Mouse (Mus musculus) MEL (cell line): ENCODE results near the gene Ccdc120. TPM values are rescaled to one million over a fixed set of nuclear protein-coding genes. Genes with fewer than 3 reads are reported as not detected.
A peak's percentile ranks its signal among the peaks of the same experiment; 100 is the strongest.

Source experiments
- DNase-seq: peaks from one replicate; pipeline ENCODE4 v3.0.0; 2011; ENCODE audit warnings: low read depth, low spot score
- H3K27ac ChIP-seq: 2 replicates; pipeline ENCODE4 v1.5.1; 2012; ENCODE audit warnings: low read depth, mild to moderate bottlenecking, control low read depth, low read length, moderate library complexity; ENCODE audit not compliant: control insufficient read depth
- H3K27me3 ChIP-seq, 2 experiments: fragments of 150-350 bp in 1 of 2; sonication (generic) in 1 of 2; 2 replicates each; pipeline ENCODE4 v1.6.1; 2012; ENCODE audit warnings: low read length in 2 of 2, mild to moderate bottlenecking in 2 of 2, improper control_type of control experiment in 1 of 2, moderate library complexity in 1 of 2; ENCODE audit not compliant: insufficient read depth in 2 of 2, control insufficient read depth in 1 of 2
- H3K36me3 ChIP-seq, 2 experiments: 2 replicates each; pipeline ENCODE4 v1.6.1; 2012 to 2014; ENCODE audit warnings: low read length in 2 of 2, improper control_type of control experiment in 1 of 2, inconsistent platforms in 1 of 2, mild to moderate bottlenecking in 1 of 2; ENCODE audit not compliant: insufficient read depth in 2 of 2, control insufficient read depth in 1 of 2
- H3K4me1 ChIP-seq, 2 experiments: fragments of 150-350 bp in 1 of 2; sonication (generic) in 1 of 2; 2 replicates each; pipeline ENCODE4 v1.6.1; 2012; ENCODE audit warnings: low read length in 2 of 2, improper control_type of control experiment in 1 of 2, mild to moderate bottlenecking in 1 of 2; ENCODE audit not compliant: insufficient read depth in 2 of 2, control insufficient read depth in 1 of 2
- H3K4me3 ChIP-seq, 2 experiments: fragments of 150-350 bp in 1 of 2; sonication (generic) in 1 of 2; 2 replicates each; pipeline ENCODE4 v1.5.1; 2012; ENCODE audit warnings: low read depth in 2 of 2, low read length in 2 of 2, mild to moderate bottlenecking in 2 of 2, moderate library complexity in 2 of 2, control low read depth in 1 of 2, improper control_type of control experiment in 1 of 2; ENCODE audit not compliant: control insufficient read depth in 1 of 2, insufficient read depth in 1 of 2
- H3K79me2 ChIP-seq: 2 replicates; pipeline ENCODE4 v1.6.1; 2012; ENCODE audit warnings: mild to moderate bottlenecking, low read length, moderate library complexity; ENCODE audit not compliant: control insufficient read depth, poor library complexity, insufficient read depth
- H3K9ac ChIP-seq: 2 replicates; pipeline ENCODE4 v1.6.1; 2012; ENCODE audit warnings: low read depth, mild to moderate bottlenecking, control low read depth, low read length, moderate library complexity; ENCODE audit not compliant: control insufficient read depth, poor library complexity, severe bottlenecking
- H3K9me3 ChIP-seq: fragments of 150-350 bp; sonication (generic); replicated peaks from 2 replicates; pipeline ENCODE4 v1.6.1; 2012; ENCODE audit warnings: mild to moderate bottlenecking, low read length, improper control_type of control experiment, moderate library complexity; ENCODE audit not compliant: insufficient read depth
- BHLHE40 ChIP-seq: IDR thresholded peaks from 2 replicates; pipeline ENCODE4 v1.6.1; 2012; ENCODE audit warnings: low read depth, mild to moderate bottlenecking, inconsistent platforms, low read length, improper control_type of control experiment, borderline replicate concordance
- E2F4 ChIP-seq: IDR thresholded peaks from 2 replicates; pipeline ENCODE4 v1.6.1; 2011; ENCODE audit warnings: low read depth, low read length, improper control_type of control experiment, borderline replicate concordance
- ELF1 ChIP-seq: IDR thresholded peaks from 2 replicates; pipeline ENCODE4 v1.6.1; 2014; ENCODE audit warnings: low read depth, mild to moderate bottlenecking, inconsistent platforms, low read length, improper control_type of control experiment, moderate library complexity
- EP300 ChIP-seq, 2 experiments: IDR thresholded peaks; 2 replicates each; pipeline ENCODE4 v1.6.1; 2011; ENCODE audit warnings: improper control_type of control experiment in 2 of 2, low read length in 2 of 2, low read depth in 1 of 2, mild to moderate bottlenecking in 1 of 2
- GABPA ChIP-seq: IDR thresholded peaks from 2 replicates; pipeline ENCODE4 v1.6.1; 2012; ENCODE audit warnings: low read depth, mild to moderate bottlenecking, inconsistent platforms, low read length, improper control_type of control experiment, moderate library complexity
- GATA1 ChIP-seq: IDR thresholded peaks from 2 replicates; pipeline ENCODE4 v1.6.1; 2011; ENCODE audit warnings: low read depth, low read length, improper control_type of control experiment
- HCFC1 ChIP-seq: IDR thresholded peaks from 2 replicates; pipeline ENCODE4 v1.6.1; 2012; ENCODE audit warnings: low read depth, mild to moderate bottlenecking, inconsistent platforms, low read length, improper control_type of control experiment, moderate library complexity
- JUND ChIP-seq: IDR thresholded peaks from 2 replicates; pipeline ENCODE4 v1.6.1; 2011; ENCODE audit warnings: low read depth, mild to moderate bottlenecking, improper control_type of control experiment, low read length
- KAT2A ChIP-seq: conservative IDR thresholded peaks from 2 replicates; pipeline ENCODE4 v1.6.1; 2012; ENCODE audit warnings: low read depth, low read length, improper control_type of control experiment, inconsistent platforms
- MAFK ChIP-seq: IDR thresholded peaks from 2 replicates; pipeline ENCODE4 v1.6.1; 2011; ENCODE audit warnings: low read depth, mild to moderate bottlenecking, low read length, improper control_type of control experiment, borderline replicate concordance
- MEF2A ChIP-seq: IDR thresholded peaks from 2 replicates; pipeline ENCODE4 v1.6.1; 2014; ENCODE audit warnings: low read depth, mild to moderate bottlenecking, inconsistent platforms, low read length, improper control_type of control experiment; ENCODE audit not compliant: poor library complexity, insufficient replicate concordance, severe bottlenecking; ENCODE audit errors: extremely low read depth
- MYB ChIP-seq: IDR thresholded peaks from 2 replicates; pipeline ENCODE4 v1.6.1; 2011; ENCODE audit warnings: mild to moderate bottlenecking, low read depth, low read length, improper control_type of control experiment
- MYC ChIP-seq: IDR thresholded peaks from 2 replicates; pipeline ENCODE4 v1.6.1; 2011; ENCODE audit warnings: low read depth, mild to moderate bottlenecking, low read length, improper control_type of control experiment, moderate library complexity
- NELFE ChIP-seq: IDR thresholded peaks from 2 replicates; pipeline ENCODE4 v1.6.1; 2011; ENCODE audit warnings: low read depth, low read length, improper control_type of control experiment
- NRF1 ChIP-seq: IDR thresholded peaks from 2 replicates; pipeline ENCODE4 v1.6.1; 2014; ENCODE audit warnings: low read depth, mild to moderate bottlenecking, inconsistent platforms, low read length, improper control_type of control experiment, moderate library complexity; ENCODE audit not compliant: poor library complexity, insufficient read depth, severe bottlenecking
- POLR2A ChIP-seq, 2 experiments: IDR thresholded peaks; 2 replicates each; pipeline ENCODE4 v1.6.1; 2011 to 2012; ENCODE audit warnings: low read length in 2 of 2, mild to moderate bottlenecking in 2 of 2, control low read depth in 1 of 2, improper control_type of control experiment in 1 of 2, low read depth in 1 of 2, moderate library complexity in 1 of 2; ENCODE audit not compliant: control insufficient read depth in 1 of 2, insufficient read depth in 1 of 2, poor library complexity in 1 of 2
- POLR2AphosphoS2 ChIP-seq: IDR thresholded peaks from 2 replicates; pipeline ENCODE4 v1.6.1; 2011; ENCODE audit warnings: low read length, improper control_type of control experiment
- RAD21 ChIP-seq: IDR thresholded peaks from 2 replicates; pipeline ENCODE4 v1.6.1; 2011; ENCODE audit warnings: mild to moderate bottlenecking, low read depth, low read length, improper control_type of control experiment
- RCOR1 ChIP-seq: IDR thresholded peaks from 2 replicates; pipeline ENCODE4 v1.6.1; 2012; ENCODE audit warnings: low read depth, mild to moderate bottlenecking, inconsistent platforms, low read length, improper control_type of control experiment
- SIN3A ChIP-seq: IDR thresholded peaks from 2 replicates; pipeline ENCODE4 v1.6.1; 2012; ENCODE audit warnings: low read length, improper control_type of control experiment, inconsistent platforms
- SMC3 ChIP-seq: IDR thresholded peaks from 2 replicates; pipeline ENCODE4 v1.6.1; 2011; ENCODE audit warnings: low read depth, low read length, improper control_type of control experiment
- TAL1 ChIP-seq: IDR thresholded peaks from 2 replicates; pipeline ENCODE4 v1.6.1; 2012; ENCODE audit warnings: mild to moderate bottlenecking, inconsistent platforms, low read length, moderate library complexity, mixed read lengths
- TBP ChIP-seq: IDR thresholded peaks from 2 replicates; pipeline ENCODE4 v1.8.0; 2011; ENCODE audit warnings: low read depth, low read length, improper control_type of control experiment
- TCF12 ChIP-seq: IDR thresholded peaks from 2 replicates; pipeline ENCODE4 v1.6.1; 2014; ENCODE audit warnings: low read depth, mild to moderate bottlenecking, inconsistent platforms, low read length, improper control_type of control experiment, moderate library complexity
- UBTF ChIP-seq: IDR thresholded peaks from 2 replicates; pipeline ENCODE4 v1.6.1; 2012; ENCODE audit warnings: low read depth, mild to moderate bottlenecking, inconsistent platforms, low read length, improper control_type of control experiment, moderate library complexity, borderline replicate concordance; ENCODE audit not compliant: insufficient read depth
- USF1 ChIP-seq: IDR thresholded peaks from 2 replicates; pipeline ENCODE4 v1.6.1; 2014; ENCODE audit warnings: low read depth, mild to moderate bottlenecking, inconsistent platforms, low read length, improper control_type of control experiment, moderate library complexity
- USF2 ChIP-seq, 2 experiments: IDR thresholded peaks; 2 replicates each; pipeline ENCODE4 v1.6.1; 2011 to 2012; ENCODE audit warnings: improper control_type of control experiment in 2 of 2, low read length in 2 of 2, borderline replicate concordance in 1 of 2, inconsistent platforms in 1 of 2, low read depth in 1 of 2, mild to moderate bottlenecking in 1 of 2; ENCODE audit not compliant: insufficient read depth in 1 of 2
- ZC3H11A ChIP-seq: IDR thresholded peaks from 2 replicates; pipeline ENCODE4 v1.6.1; 2012; ENCODE audit warnings: low read depth, mild to moderate bottlenecking, inconsistent platforms, low read length, improper control_type of control experiment
- ZKSCAN1 ChIP-seq: IDR thresholded peaks from 2 replicates; pipeline ENCODE4 v1.6.1; 2012; ENCODE audit warnings: low read depth, mild to moderate bottlenecking, inconsistent platforms, low read length, improper control_type of control experiment, moderate library complexity
- polyA plus RNA-seq, 2 experiments: library from polyadenylated mRNA; stranded (reverse) in 1 of 2; unstranded in 1 of 2; fragments of >175 nt in 1 of 2; fragments of >200 nt in 1 of 2; gene quantifications; 2 replicates each; pipeline versions ENCODE4 v1.2.1 to v1.2.4; 2012; ENCODE audit warnings: low replicate concordance in 2 of 2, low read depth in 1 of 2; ENCODE audit not compliant: insufficient read length in 2 of 2, insufficient read depth in 1 of 2, missing spikeins in 1 of 2
- total RNA-seq: library from RNA; depleted of rRNA; stranded (reverse); fragments of 300-350 nt; gene quantifications from 2 replicates; pipeline ENCODE4 v1.2.3, GENCODE M21; 2012

Ccdc120 gene
- total and polyA plus RNA-seq, 3 experiments, result 3.9 to 12.2 TPM; not detected in 1

DNA sequence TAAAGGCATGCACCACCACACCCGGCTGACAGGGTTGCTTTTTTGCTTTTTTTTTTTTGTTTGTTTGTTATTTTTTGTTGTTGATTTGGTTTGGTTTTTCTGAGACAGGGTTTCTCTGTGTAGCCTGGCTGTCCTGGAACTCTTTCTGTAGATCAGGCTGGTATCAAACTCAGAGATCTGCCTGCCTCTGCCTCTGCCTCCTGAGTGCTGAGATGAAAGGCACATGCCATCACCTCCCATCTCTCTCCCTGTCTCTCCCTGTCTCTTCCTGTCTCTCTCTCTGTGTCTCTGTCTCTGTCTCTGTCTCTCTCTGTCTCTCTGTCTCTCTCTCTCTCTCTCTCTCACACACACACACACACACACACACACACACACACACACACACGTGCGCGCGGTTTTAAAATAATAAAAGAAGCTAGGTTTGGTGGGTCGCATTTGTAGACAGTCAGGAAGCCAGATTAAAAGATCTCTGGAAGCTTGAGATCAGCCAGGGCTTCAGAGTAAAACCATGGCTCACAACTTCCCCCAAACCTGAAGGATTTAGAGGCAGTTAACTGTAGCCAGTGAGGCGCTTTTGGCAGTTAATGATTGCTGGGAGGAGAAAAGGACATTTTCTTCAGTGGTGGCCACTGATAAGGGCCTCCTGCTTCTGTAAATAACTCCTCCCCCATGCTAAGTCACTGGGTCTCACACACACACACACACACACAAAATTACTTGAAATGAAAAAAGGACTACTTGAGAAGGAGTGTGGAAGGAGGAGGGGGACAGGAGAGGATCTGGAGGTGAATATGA is 27.9 kb upstream of the Ccdc120 start (continued):
- TF ChIP-seq SIN3A (peak; percentile 81), HCFC1 (peak; percentile 61; the same call in 1 of the 2 replicates), JUND (no peak), MYC (peak; percentile 43; the same call in 1 of the 2 replicates), KAT2A (no peak), TAL1 (peak; percentile 73)

DNA sequence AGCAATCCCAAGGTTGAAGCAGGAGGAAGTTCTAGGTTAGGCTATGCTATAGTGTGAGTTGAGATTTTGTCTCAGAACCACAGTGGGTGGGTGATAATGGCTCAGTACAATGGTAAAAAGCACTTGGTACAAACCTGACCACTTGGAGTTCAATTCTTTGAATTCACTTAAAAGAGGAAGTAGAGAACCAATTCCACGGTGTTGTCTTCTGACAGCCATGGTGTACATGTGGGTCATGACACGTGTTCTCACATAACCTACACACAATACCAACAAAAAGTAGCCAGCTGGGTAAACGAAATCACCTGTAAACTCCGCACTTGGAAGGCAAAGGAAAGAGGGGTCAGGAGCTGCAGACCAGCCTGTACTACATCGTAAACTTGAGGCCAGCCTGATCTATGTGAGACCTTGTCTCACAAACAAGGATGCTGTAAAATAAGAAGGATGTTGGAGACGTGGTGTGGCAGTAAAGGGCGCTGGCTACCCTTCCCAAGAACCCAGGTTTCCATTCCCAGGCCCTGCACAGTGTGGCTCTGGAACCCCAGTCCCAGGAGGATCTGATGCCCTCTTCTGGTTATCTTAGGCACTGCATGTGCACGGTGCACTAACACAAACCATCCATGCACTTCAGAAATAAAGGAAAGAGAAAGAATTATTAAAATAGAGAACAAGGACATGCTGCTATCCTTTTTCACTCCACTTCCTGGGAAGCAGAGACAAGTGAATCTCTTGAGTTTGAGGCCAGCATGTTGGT is 25.8 kb upstream of the Ccdc120 start:
- Histone ChIP-seq H3K79me2 (no peaks in the 10 kb centered on the region; the same call in 1 of the 2 replicates), H3K9me3 (no peaks in the 10 kb centered on the region), H3K27me3 (no peaks in the 10 kb centered on the region), H3K9ac (peak overlapping the region; percentile 70), H3K4me3 (peak overlapping the region in 1 of 2 experiments; percentile 20; a peak in 1 of 4 replicates), H3K36me3 (peaks cover 3 to 42% of the 10 kb centered on the region in 2 experiments; a peak in 2 of 4 replicates), H3K4me1 (peaks cover 18 to 36% of the 10 kb centered on the region in 2 experiments), H3K27ac (peak overlapping the region; percentile 95)
- DNase-seq, result peak; percentile 86
- TF ChIP-seq ZKSCAN1, result no peak
- no peak for TF ChIP-seq RCOR1
- 0 out of 2 replicates have a peak, but pooled peaks have one; percentile 36 for TF ChIP-seq JUND
- no peak for TF ChIP-seq TAL1
- TF ChIP-seq POLR2AphosphoS2, result no peak
- TF ChIP-seq E2F4, result no peak
- no peak for TF ChIP-seq NRF1
- no peak for TF ChIP-seq TBP
- peak; percentile 73; the same call in 1 of the 2 replicates for TF ChIP-seq SIN3A
- no peak for TF ChIP-seq MEF2A
- no peak for TF ChIP-seq GABPA
- no peak; the same call in 1 of the 2 replicates for TF ChIP-seq KAT2A
- 0 out of 2 replicates have a peak, but pooled peaks have one; percentile 32 for TF ChIP-seq ZC3H11A
- peak; percentile 43; the same call in 1 of the 2 replicates for TF ChIP-seq USF1
- TF ChIP-seq MYB, result no peak
- 0 out of 2 replicates have a peak, but pooled peaks have one; percentile 2 for TF ChIP-seq GATA1
- no peak for TF ChIP-seq ELF1
- no peak for TF ChIP-seq HCFC1
- TF ChIP-seq USF2 (IDR thresholded peaks at IDR 0.05; ENCODE audit: borderline replicate concordance in 1 of 2, insufficient read depth in 1 of 2, low read depth in 1 of 2, low read length in 2 of 2), result no peak
- peak in 1 of 2 experiments; percentile 44; a peak in 2 of 4 replicates for TF ChIP-seq EP300 (IDR thresholded peaks at IDR 0.05; ENCODE audit: low read depth in 1 of 2, low read length in 2 of 2)
- TF ChIP-seq SMC3, result peak; percentile 70
- TF ChIP-seq MAFK, result no peak
- TF ChIP-seq TCF12, result peak; percentile 25; the same call in 1 of the 2 replicates
- peak; percentile 98 for TF ChIP-seq MYC
- no peak for TF ChIP-seq UBTF
- TF ChIP-seq BHLHE40, result peak; percentile 46
- peak; percentile 34; the same call in 1 of the 2 replicates for TF ChIP-seq RAD21
- peak in 1 of 2 experiments; percentile 42; a peak in 1 of 4 replicates for TF ChIP-seq POLR2A (IDR thresholded peaks at IDR 0.05; ENCODE audit: control insufficient read depth in 1 of 2, insufficient read depth in 1 of 2, low read depth in 1 of 2, low read length in 2 of 2, poor library complexity in 1 of 2)
- TF ChIP-seq NELFE, result peak; percentile 41; the same call in 1 of the 2 replicates
